Mouse (Mus musculus) inflammation-experienced regulatory T-cells, adult 6 months (primary cell): ENCODE results near the gene Gm2237. TPM values are rescaled to one million over a fixed set of nuclear protein-coding genes. Genes with fewer than 3 reads are reported as not detected.
"Not testable (repeated sequence)": the region's sequence is repeated elsewhere in the genome, so short reads cannot be mapped to it uniquely, and the experiment has no call there.

Source experiments
- ATAC-seq: one replicate; pipeline ENCODE4 v1.8.0; 2017
- polyA plus RNA-seq, 3 experiments: library from polyadenylated mRNA; unstranded; fragments of 100-300 nt; shearing (Covaris generic); gene quantifications; one replicate each; pipeline ENCODE4 v1.2.1; 2017

Gene Gm2237
- polyA plus RNA-seq = 10 to 100 TPM in 2 of 3 experiments, 1 to 10 TPM in 1; 3.3 to 50.1 (median 11.8) TPM

DNA sequence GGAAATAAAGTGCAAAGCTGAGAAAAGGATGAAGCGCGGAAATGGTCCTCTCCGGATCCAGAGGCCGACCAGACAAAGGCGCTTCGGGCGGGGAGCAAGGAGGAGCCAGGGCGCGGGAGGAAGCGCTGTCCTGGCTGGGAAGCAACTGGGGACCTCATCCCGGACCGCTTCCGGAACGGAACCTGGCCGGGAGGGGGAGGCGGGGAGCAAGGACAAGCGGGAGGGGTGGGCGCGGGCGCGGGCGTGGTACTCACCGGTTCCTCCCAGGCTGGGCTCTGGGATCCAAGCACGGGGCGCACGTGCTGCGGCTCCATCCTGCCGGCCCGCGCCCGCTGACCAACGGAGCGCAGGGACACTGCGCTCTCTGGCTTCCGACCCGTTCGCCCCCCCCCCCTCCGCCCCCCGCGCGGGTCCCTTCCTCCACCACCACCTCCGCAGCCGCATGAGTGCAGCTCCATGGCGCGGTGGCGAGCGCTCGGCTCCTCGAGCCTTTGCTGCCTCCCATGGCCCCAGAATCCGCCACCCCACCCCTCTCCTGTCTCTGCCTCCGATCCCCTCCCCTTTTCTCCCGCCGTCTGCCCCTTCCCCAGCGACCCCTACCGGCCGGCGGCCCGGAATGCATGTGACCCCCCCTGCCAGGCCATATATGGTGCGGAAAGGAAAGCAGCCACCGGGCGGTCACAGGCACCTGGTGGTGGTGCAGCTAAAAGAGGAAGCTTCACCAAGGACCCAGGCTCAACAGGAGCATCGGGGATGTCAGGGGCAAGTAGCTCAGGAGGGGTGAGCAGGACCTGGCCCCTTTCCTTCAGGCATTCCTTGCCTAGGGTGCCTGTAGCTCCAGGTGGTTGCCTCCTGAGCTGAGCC is at the start of gene Gm2237:
Gm2237 (minus strand) TSS at position 332 of the 864 bp plus-strand sequence.
- not testable (repeated sequence) for ATAC-seq

- ATAC-seq = not testable (repeated sequence)
These were observed 17.5 kb upstream of the Gm2237 start, which contains the start of gene Gm5458 for GRCm38 (mm10) chr14:19602481-19602880. Gm5458 (minus strand) TSS chr14:19602581.

DNA sequence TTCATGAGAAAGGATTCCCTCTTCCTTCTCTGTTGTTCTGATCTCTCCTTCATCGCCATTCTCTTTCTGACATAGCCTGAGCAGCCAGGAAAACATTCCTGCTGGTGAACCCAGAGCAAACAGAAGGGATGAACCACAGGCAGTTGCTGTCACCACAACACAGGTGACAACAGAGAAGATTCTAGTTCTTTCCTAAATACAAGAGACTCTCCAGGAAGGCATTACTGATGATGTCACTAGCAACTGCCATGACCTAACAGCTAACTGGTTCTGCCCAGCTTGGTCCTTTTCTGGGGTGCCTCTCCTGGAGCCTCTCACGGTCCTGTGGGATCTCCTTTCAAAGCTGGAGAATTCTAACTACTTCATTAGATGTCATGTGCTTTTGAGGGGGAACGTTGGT is 35.1 kb downstream of the Gm2237 start, which contains the start of gene Gm2244:
Gm2244 (minus strand) TSS at position 101 of the 400 bp plus-strand sequence.
- not testable (repeated sequence) for ATAC-seq

Other genes starting within 250 kb of the Gm2237 start
- 10 to 100 TPM in 1 of 3 experiments, 1 to 10 TPM in 2; 2.7 to 15.9 (median 3.8) TPM for gene Gm21738, start 166.2 kb downstream of the Gm2237 start, polyA plus RNA-seq
- 1 to 10 TPM in 1 of 3 experiments, under 1 TPM in 1, not detected in 1; 0.44 to 3.1 TPM for gene Gm2244, start 35.2 kb downstream of the Gm2237 start, polyA plus RNA-seq
- gene Gm5458, start 17.4 kb upstream of the Gm2237 start, polyA plus RNA-seq = 1 to 10 TPM in 1 of 3 experiments, not detected in 2; 2.0 TPM
- 1 to 10 TPM in 1 of 3 experiments, under 1 TPM in 2; 0.35 to 1.1 (median 0.70) TPM for gene Nid2, start 166.1 kb upstream of the Gm2237 start, polyA plus RNA-seq
- gene Rtraf, start 238.7 kb upstream of the Gm2237 start, polyA plus RNA-seq = 100 to 1,000 TPM; 116 to 145 (median 118) TPM